Comparison of ENCODE assay signal across 22 mouse cellular contexts in genomic region chr16:19025227-19025932, GRCm38 (mm10).
"Had no signal": no experiment of that assay in that cellular context is flagged by ENCODE, and none has a peak within 500 bp of the region (broad histone marks: within the 10 kb centered on the region; RNA-seq: fewer than 3 reads in every experiment).

No protein-coding gene starts in this region.

- H3K27ac ChIP-seq: heart, embryonic 10.5 days; hindbrain, embryonic 10.5 days; hindbrain, embryonic 12.5 days; hindbrain, embryonic 14.5 days; intestine, embryonic 15.5 days; layer of hippocampus, adult 2 months; left cerebral cortex, adult 2 months; limb, embryonic 10.5 days; limb, embryonic 12.5 days had no signal

- H3K4me2 ChIP-seq: heart, embryonic 12.5 days; hindbrain, embryonic 12.5 days; hindbrain, embryonic 14.5 days; intestine, embryonic 15.5 days; limb, embryonic 12.5 days; liver, embryonic 11.5 days had no signal

- H3K27me3 ChIP-seq: heart, embryonic 12.5 days; hindbrain, embryonic 12.5 days; intestine, embryonic 15.5 days; limb, embryonic 12.5 days had no signal

- H3K9me3 ChIP-seq: heart, embryonic 10.5 days; heart, embryonic 12.5 days; hindbrain, embryonic 10.5 days; hindbrain, embryonic 12.5 days; intestine, embryonic 15.5 days; limb, embryonic 10.5 days; limb, embryonic 12.5 days had no signal

- H3K36me3 ChIP-seq: heart, embryonic 10.5 days; heart, embryonic 12.5 days; hindbrain, embryonic 10.5 days; hindbrain, embryonic 12.5 days; intestine, embryonic 15.5 days; limb, embryonic 10.5 days; limb, embryonic 12.5 days had no signal

- H3K4me3 ChIP-seq: heart, embryonic 10.5 days; heart, embryonic 12.5 days; hindbrain, embryonic 10.5 days; hindbrain, embryonic 12.5 days; intestine, embryonic 15.5 days; layer of hippocampus, adult 2 months; left cerebral cortex, adult 2 months; limb, embryonic 10.5 days; limb, embryonic 12.5 days had no signal

- H3K9ac ChIP-seq: heart, embryonic 12.5 days; hindbrain, embryonic 12.5 days; hindbrain, embryonic 14.5 days; intestine, embryonic 15.5 days; limb, embryonic 12.5 days had no signal

- H3K4me1 ChIP-seq: heart, embryonic 10.5 days; heart, embryonic 12.5 days; hindbrain, embryonic 10.5 days; hindbrain, embryonic 12.5 days; intestine, embryonic 15.5 days; limb, embryonic 10.5 days; limb, embryonic 12.5 days had no signal

- DNase-seq: gastrocnemius, postnatal 14 days; gastrocnemius, postnatal 36 days; heart, adult 18-20 months; heart, postnatal 10 days; heart, postnatal 4 days; kidney, adult 18-20 months; kidney, adult 8-10 months; kidney, postnatal 10 days; kidney, postnatal 25 days; kidney, postnatal 4 days; liver had no signal
